ENCODE assay signal across 8 mouse cellular contexts in genomic region chr5:107087829-107088808, GRCm38 (mm10).
A peak's percentile ranks its signal among the peaks of the same experiment; 100 is the strongest.
DNase-seq lines count a peak whose midpoint lies in the region; ATAC-seq and TF ChIP-seq lines count a peak whose summit lies in the region.

No protein-coding gene starts in this region.

- no peak overlapping the region for H3K27ac ChIP-seq in forebrain, embryonic 12.5 days
- peak overlapping the region; percentile 84 for H3K27ac ChIP-seq in heart, postnatal 0 days (ENCODE audit: low read depth)
- H3K27ac ChIP-seq in kidney, postnatal 0 days: peak overlapping the region; percentile 83

- no peak overlapping the region for H3K9ac ChIP-seq in forebrain, embryonic 12.5 days
- H3K9ac ChIP-seq in heart, postnatal 0 days (replicated peaks; ENCODE audit: low read depth, low read length): peak overlapping the region; percentile 39
- H3K9ac ChIP-seq in kidney, postnatal 0 days (ENCODE audit: low read depth, low read length): no peak overlapping the region

- H3K4me3 ChIP-seq in forebrain, embryonic 12.5 days (replicated peaks): no peak overlapping the region
- peak overlapping the region; percentile 17 for H3K4me3 ChIP-seq in heart, postnatal 0 days (ENCODE audit: low read depth, low read length)
- 0 out of 2 replicates have a peak overlapping the region, but pooled peaks have one; percentile 5 for H3K4me3 ChIP-seq in kidney, postnatal 0 days (replicated peaks; ENCODE audit: low read depth, low read length)

- WGBS in forebrain, embryonic 12.5 days: 20% methylated on average over 12 of the region's 12 CpGs
- 22% methylated on average over 12 of the region's 12 CpGs for WGBS in heart, postnatal 0 days
- WGBS in kidney, postnatal 0 days: 16% methylated on average over 12 of the region's 12 CpGs

- no peaks in the 10 kb centered on the region for H3K9me3 ChIP-seq in forebrain, embryonic 12.5 days
- H3K9me3 ChIP-seq in heart, postnatal 0 days (replicated peaks; ENCODE audit: control insufficient read depth, low read length): no peaks in the 10 kb centered on the region
- H3K9me3 ChIP-seq in kidney, postnatal 0 days (replicated peaks; ENCODE audit: low read length): no peaks in the 10 kb centered on the region

- H3K27me3 ChIP-seq in forebrain, embryonic 12.5 days: peaks cover 36% of the 10 kb centered on the region
- H3K27me3 ChIP-seq in heart, postnatal 0 days (ENCODE audit: control insufficient read depth, insufficient read depth, low read length): no peaks in the 10 kb centered on the region
- no peaks in the 10 kb centered on the region for H3K27me3 ChIP-seq in kidney, postnatal 0 days (ENCODE audit: insufficient read depth, low read length)

- no peaks in the 10 kb centered on the region for H3K36me3 ChIP-seq in forebrain, embryonic 12.5 days (replicated peaks)
- no peaks in the 10 kb centered on the region for H3K36me3 ChIP-seq in heart, postnatal 0 days (replicated peaks; ENCODE audit: control insufficient read depth, insufficient read depth, low read length)
- H3K36me3 ChIP-seq in kidney, postnatal 0 days (ENCODE audit: insufficient read depth, low read length): no peaks in the 10 kb centered on the region

- ATAC-seq in forebrain, embryonic 12.5 days (ENCODE audit: low FRiP score): peak; percentile 68; the same call in 1 of the 2 replicates
- ATAC-seq in heart, postnatal 0 days (ENCODE audit: insufficient read depth, low read depth): peak; percentile 82
- peak; percentile 81 for ATAC-seq in kidney, postnatal 0 days (replicated peaks; ENCODE audit: low FRiP score, low read depth)

- TF ChIP-seq EP300 in heart, postnatal 0 days (IDR thresholded peaks at IDR 0.05; ENCODE audit: low read depth): peak; percentile 77

- peaks cover 10% of the 10 kb centered on the region for H3K4me1 ChIP-seq in forebrain, embryonic 12.5 days
- peaks cover 43% of the 10 kb centered on the region for H3K4me1 ChIP-seq in heart, postnatal 0 days (ENCODE audit: control insufficient read depth, insufficient read depth)
- H3K4me1 ChIP-seq in kidney, postnatal 0 days (replicated peaks; ENCODE audit: insufficient read depth, low read length): peaks cover 16% of the 10 kb centered on the region; the same call in 1 of the 2 replicates

- H3K4me2 ChIP-seq in forebrain, embryonic 12.5 days: peak overlapping the region; percentile 28
- H3K4me2 ChIP-seq in heart, postnatal 0 days (ENCODE audit: low read depth, low read length): peak overlapping the region; percentile 52
- H3K4me2 ChIP-seq in kidney, postnatal 0 days (ENCODE audit: low read length): peak overlapping the region; percentile 27

- no peak for TF ChIP-seq CTCF in heart, postnatal 0 days (IDR thresholded peaks at IDR 0.05; ENCODE audit: low read depth)
- TF ChIP-seq CTCF in kidney, postnatal 0 days (IDR thresholded peaks at IDR 0.05; ENCODE audit: low read depth): no peak

- peak; percentile 21 to 30 for DNase-seq in spleen, postnatal 36 days (ENCODE audit: low spot score in 2 of 2)
- no peak for DNase-seq in spleen, adult 12 weeks (ENCODE audit: low spot score)
- peak; percentile 81 for DNase-seq in heart, postnatal 0 days (ENCODE audit: low spot score)
- DNase-seq in kidney, postnatal 0 days (ENCODE audit: low spot score): peak; percentile 96
- DNase-seq in lung, adult 18-20 months: peak; percentile 74 to 78
- DNase-seq in retina, postnatal 7 days (ENCODE audit: low read depth, low spot score): peak; percentile 8
- no peak for DNase-seq in T-cell, adult 2 months (ENCODE audit: low spot score)

Comparison
In these comparisons a context has a peak if more than half of its experiments do, and no peak if none do; other contexts are left out.
1. DNase-seq: peak in spleen, postnatal 36 days (2 of 2), heart, postnatal 0 days (single experiment), kidney, postnatal 0 days (single experiment), lung, adult 18-20 months (2 of 2) and retina, postnatal 7 days (single experiment); none in spleen, adult 12 weeks (single experiment) and T-cell, adult 2 months (single experiment).
2. Peak in every context shown above with its lines, with median percentiles within 50 percentile points of each other: ATAC-seq and H3K4me2 ChIP-seq.